Mouse (Mus musculus) urinary bladder, postnatal 14 days (tissue): ENCODE measurements around the gene Etv5.
"Not testable (repeated sequence)": the region's sequence is repeated elsewhere in the genome, so short reads cannot be mapped to it uniquely, and the experiment has no call there.

Experiments
- DNase-seq: peaks from one replicate; pipeline ENCODE4 v3.0.0; 2021; ENCODE audit warnings: low spot score

Etv5 gene

GRCm38 (mm10) chr16:22396420-22396819 lies 43.1 kb downstream of the Etv5 start:
- no peak for DNase-seq

- no peak for DNase-seq
These were observed 44.2 kb downstream of the Etv5 start for GRCm38 (mm10) chr16:22395093-22395844.

GRCm38 (mm10) chr16:22390348-22390897 lies 49.1 kb downstream of the Etv5 start:
- no peak for DNase-seq

- DNase-seq = no peak
These were observed 50.2 kb downstream of the Etv5 start for GRCm38 (mm10) chr16:22389146-22389911.

GRCm38 (mm10) chr16:22387731-22388130 lies 51.8 kb downstream of the Etv5 start:
- DNase-seq = no peak

- DNase-seq = not testable (repeated sequence)
These were observed 57.5 kb downstream of the Etv5 start for GRCm38 (mm10) chr16:22382018-22382417.

- DNase-seq = no peak
These were observed 58.5 kb downstream of the Etv5 start for GRCm38 (mm10) chr16:22380981-22381380.

- no peak for DNase-seq
These were observed 59.5 kb downstream of the Etv5 start for GRCm38 (mm10) chr16:22379986-22380385.

GRCm38 (mm10) chr16:22379342-22379741 lies 60.2 kb downstream of the Etv5 start:
- no peak for DNase-seq

- no peak for DNase-seq
These were observed 61.8 kb downstream of the Etv5 start for GRCm38 (mm10) chr16:22377714-22378113.

GRCm38 (mm10) chr16:22374898-22375297 lies 64.6 kb downstream of the Etv5 start:
- no peak for DNase-seq

- no peak for DNase-seq
These were observed 66.8 kb downstream of the Etv5 start for GRCm38 (mm10) chr16:22372701-22373124.

GRCm38 (mm10) chr16:22372225-22372624 lies 67.3 kb downstream of the Etv5 start:
- no peak for DNase-seq

- no peak for DNase-seq
These were observed 72.4 kb downstream of the Etv5 start for GRCm38 (mm10) chr16:22367099-22367498.

- peak; percentile 38 for DNase-seq
These were observed 73.5 kb downstream of the Etv5 start for GRCm38 (mm10) chr16:22366040-22366439.

- peak; percentile 10 for DNase-seq
These were observed 73.9 kb downstream of the Etv5 start for GRCm38 (mm10) chr16:22365596-22365995.

- peak; percentile 15 for DNase-seq
These were observed 80.7 kb downstream of the Etv5 start for GRCm38 (mm10) chr16:22358701-22359354.

- DNase-seq = not testable (repeated sequence)
These were observed 85.3 kb downstream of the Etv5 start for GRCm38 (mm10) chr16:22354177-22354576.

- no peak for DNase-seq
These were observed 85.9 kb downstream of the Etv5 start for GRCm38 (mm10) chr16:22353639-22354038.

- no peak for DNase-seq
These were observed 88.3 kb downstream of the Etv5 start for GRCm38 (mm10) chr16:22351194-22351593.

GRCm38 (mm10) chr16:22349798-22350197 lies 89.7 kb downstream of the Etv5 start:
- DNase-seq = no peak

GRCm38 (mm10) chr16:22348478-22349270 lies 90.8 kb downstream of the Etv5 start:
- DNase-seq = no peak
